Mouse (Mus musculus): Measurements from ENCODE around the gene Casp9.
"Not testable (repeated sequence)": the region's sequence is repeated elsewhere in the genome, so short reads cannot be mapped to it uniquely, and the experiment has no call there.

The Casp9 gene

GRCm38 (mm10) chr4:141793282-141794151 lies at the start of gene Casp9:
Gene Casp9 (plus strand): TSS chr4:141793612.
- DNase-seq, result peak; percentile 98

GRCm38 (mm10) chr4:141746578-141747346 lies 46.6 kb upstream of the Casp9 start, which contains the start of gene Agmat:
Gene Agmat (plus strand): TSS chr4:141746672.
- DNase-seq, result no peak

- no peak for DNase-seq
Observed at GRCm38 (mm10) chr4:141749557-141749956, 43.9 kb upstream of the Casp9 start.

GRCm38 (mm10) chr4:141750826-141751225 lies 42.6 kb upstream of the Casp9 start:
- no peak for DNase-seq

GRCm38 (mm10) chr4:141751419-141752075 lies 41.9 kb upstream of the Casp9 start:
- no peak for DNase-seq

GRCm38 (mm10) chr4:141752076-141752421 lies 41.4 kb upstream of the Casp9 start:
- DNase-seq, result no peak

GRCm38 (mm10) chr4:141755375-141755930 lies 38.0 kb upstream of the Casp9 start:
- peak; percentile 48 for DNase-seq

- no peak for DNase-seq
Observed at GRCm38 (mm10) chr4:141757124-141757523, 36.3 kb upstream of the Casp9 start.

GRCm38 (mm10) chr4:141758874-141759542 lies 34.4 kb upstream of the Casp9 start:
- no peak for DNase-seq

GRCm38 (mm10) chr4:141760942-141761341 lies 32.5 kb upstream of the Casp9 start:
- DNase-seq, result peak; percentile 33

- no peak for DNase-seq
Observed at GRCm38 (mm10) chr4:141762102-141762598, 31.3 kb upstream of the Casp9 start.

GRCm38 (mm10) chr4:141763476-141763875 lies 29.9 kb upstream of the Casp9 start:
- DNase-seq, result no peak

- no peak for DNase-seq
Observed at GRCm38 (mm10) chr4:141765008-141765407, 28.4 kb upstream of the Casp9 start.

- no peak for DNase-seq
Observed at GRCm38 (mm10) chr4:141766316-141766667, 27.1 kb upstream of the Casp9 start.

- peak; percentile 30 for DNase-seq
Observed at GRCm38 (mm10) chr4:141766668-141767352, 26.6 kb upstream of the Casp9 start.

GRCm38 (mm10) chr4:141767353-141768036 lies 25.9 kb upstream of the Casp9 start:
- DNase-seq, result no peak

GRCm38 (mm10) chr4:141769501-141770160 lies 23.8 kb upstream of the Casp9 start:
- DNase-seq, result no peak

GRCm38 (mm10) chr4:141771823-141772222 lies 21.6 kb upstream of the Casp9 start:
- no peak for DNase-seq

- not testable (repeated sequence) for DNase-seq
Observed at GRCm38 (mm10) chr4:141773019-141773418, 20.4 kb upstream of the Casp9 start.

- no peak for DNase-seq
Observed at GRCm38 (mm10) chr4:141779828-141780227, 13.6 kb upstream of the Casp9 start.
